Mouse (Mus musculus): ENCODE results near the gene Vopp1.

Vopp1 gene

GRCm38 (mm10) chr6:57702743-57703499 is 122.0 kb downstream of the Vopp1 start:
- peak; percentile 92 to 94 for DNase-seq (ENCODE audit: low spot score in 2 of 2)

- peak in 1 of 2 experiments; percentile 7 for DNase-seq (ENCODE audit: low spot score in 2 of 2)
Observed at GRCm38 (mm10) chr6:57702376-57702742, 122.6 kb downstream of the Vopp1 start, which contains the start of gene Lancl2. TSS of gene Lancl2 (plus strand) at chr6:57702540.

- no peak for DNase-seq (ENCODE audit: low spot score in 2 of 2)
Observed at GRCm38 (mm10) chr6:57701686-57702085, 123.3 kb downstream of the Vopp1 start.

- no peak for DNase-seq (ENCODE audit: low spot score in 2 of 2)
Observed at GRCm38 (mm10) chr6:57693116-57693515, 131.8 kb downstream of the Vopp1 start.

- DNase-seq (ENCODE audit: low spot score in 2 of 2): peak; percentile 74 to 80
Observed at GRCm38 (mm10) chr6:57691467-57692261, 133.3 kb downstream of the Vopp1 start, which contains the start of gene Pyurf. TSS of gene Pyurf (minus strand) at chr6:57692078.

- no peak for DNase-seq (ENCODE audit: low spot score in 2 of 2)
Observed at GRCm38 (mm10) chr6:57684156-57684555, 140.8 kb downstream of the Vopp1 start.

Data from natural killer cell, adult 2 months (primary cell).